Mouse (Mus musculus) MEL (cell line): ENCODE results near the gene Rbm47.

Experiments used
- CTCF ChIP-seq, 3 experiments: IDR thresholded peaks in 2 of 3; conservative IDR thresholded peaks in 1 of 3; 2 replicates each; pipeline ENCODE4 v1.5.1; 2011 to 2012; ENCODE audit warnings: low read length in 3 of 3, low read depth in 2 of 3, mild to moderate bottlenecking in 2 of 3, improper control_type of control experiment in 1 of 3, inconsistent platforms in 1 of 3, mixed read lengths in 1 of 3, moderate library complexity in 1 of 3; ENCODE audit not compliant: control insufficient read depth in 1 of 3, insufficient read depth in 1 of 3, poor library complexity in 1 of 3, severe bottlenecking in 1 of 3
- EP300 ChIP-seq, 2 experiments: IDR thresholded peaks; 2 replicates each; pipeline ENCODE4 v1.6.1; 2011; ENCODE audit warnings: improper control_type of control experiment in 2 of 2, low read length in 2 of 2, low read depth in 1 of 2, mild to moderate bottlenecking in 1 of 2
- GABPA ChIP-seq: IDR thresholded peaks from 2 replicates; pipeline ENCODE4 v1.6.1; 2012; ENCODE audit warnings: low read depth, mild to moderate bottlenecking, inconsistent platforms, low read length, improper control_type of control experiment, moderate library complexity
- MYC ChIP-seq: IDR thresholded peaks from 2 replicates; pipeline ENCODE4 v1.6.1; 2011; ENCODE audit warnings: low read depth, mild to moderate bottlenecking, low read length, improper control_type of control experiment, moderate library complexity
- POLR2A ChIP-seq, 2 experiments: IDR thresholded peaks; 2 replicates each; pipeline ENCODE4 v1.6.1; 2011 to 2012; ENCODE audit warnings: low read length in 2 of 2, mild to moderate bottlenecking in 2 of 2, control low read depth in 1 of 2, improper control_type of control experiment in 1 of 2, low read depth in 1 of 2, moderate library complexity in 1 of 2; ENCODE audit not compliant: control insufficient read depth in 1 of 2, insufficient read depth in 1 of 2, poor library complexity in 1 of 2
- RAD21 ChIP-seq: IDR thresholded peaks from 2 replicates; pipeline ENCODE4 v1.6.1; 2011; ENCODE audit warnings: mild to moderate bottlenecking, low read depth, low read length, improper control_type of control experiment
- RCOR1 ChIP-seq: IDR thresholded peaks from 2 replicates; pipeline ENCODE4 v1.6.1; 2012; ENCODE audit warnings: low read depth, mild to moderate bottlenecking, inconsistent platforms, low read length, improper control_type of control experiment
- SMC3 ChIP-seq: IDR thresholded peaks from 2 replicates; pipeline ENCODE4 v1.6.1; 2011; ENCODE audit warnings: low read depth, low read length, improper control_type of control experiment
- TAL1 ChIP-seq: IDR thresholded peaks from 2 replicates; pipeline ENCODE4 v1.6.1; 2012; ENCODE audit warnings: mild to moderate bottlenecking, inconsistent platforms, low read length, moderate library complexity, mixed read lengths
- TCF12 ChIP-seq: IDR thresholded peaks from 2 replicates; pipeline ENCODE4 v1.6.1; 2014; ENCODE audit warnings: low read depth, mild to moderate bottlenecking, inconsistent platforms, low read length, improper control_type of control experiment, moderate library complexity
- USF2 ChIP-seq, 2 experiments: IDR thresholded peaks; 2 replicates each; pipeline ENCODE4 v1.6.1; 2011 to 2012; ENCODE audit warnings: improper control_type of control experiment in 2 of 2, low read length in 2 of 2, borderline replicate concordance in 1 of 2, inconsistent platforms in 1 of 2, low read depth in 1 of 2, mild to moderate bottlenecking in 1 of 2; ENCODE audit not compliant: insufficient read depth in 1 of 2

GRCm38 (mm10) chr5:66086952-66087351, 86.0 kb downstream of the Rbm47 start:
- TF ChIP-seq POLR2A (IDR thresholded peaks at IDR 0.05; ENCODE audit: control insufficient read depth in 1 of 2, insufficient read depth in 1 of 2, low read depth in 1 of 2, low read length in 2 of 2, poor library complexity in 1 of 2) (peak in 1 of 2 experiments; percentile 75; a peak in 2 of 4 replicates), RAD21 (no peak), GABPA (peak; percentile 84), EP300 (IDR thresholded peaks at IDR 0.05; ENCODE audit: low read depth in 1 of 2, low read length in 2 of 2) (peak; percentile 66 to 71), MYC (peak; percentile 79), CTCF (IDR thresholded peaks at IDR 0.05 in 2 of 3, conservative IDR thresholded peaks at IDR 0.05 in 1 of 3; ENCODE audit: control insufficient read depth in 1 of 3, insufficient read depth in 1 of 3, low read depth in 2 of 3, low read length in 3 of 3, poor library complexity in 1 of 3, severe bottlenecking in 1 of 3) (no peak), SMC3 (no peak), TAL1 (no peak), TCF12 (peak; percentile 56; the same call in 1 of the 2 replicates), RCOR1 (no peak; the same call in 1 of the 2 replicates), USF2 (IDR thresholded peaks at IDR 0.05; ENCODE audit: borderline replicate concordance in 1 of 2, insufficient read depth in 1 of 2, low read depth in 1 of 2, low read length in 2 of 2) (no peak)
